Mouse (Mus musculus): ENCODE results near the gene Slc24a5. TPM values are rescaled to one million over a fixed set of nuclear protein-coding genes. Genes with fewer than 3 reads are reported as not detected.
A peak's percentile ranks its signal among the peaks of the same experiment; 100 is the strongest.

The Slc24a5 gene
- polyA plus RNA-seq, 1 experiment from 2014 or later, result 4.8 TPM

GRCm38 (mm10) chr2:125126792-125127191 is 58.9 kb downstream of the Slc24a5 start:
- no peaks in the 10 kb centered on the region for H3K9me3 ChIP-seq
- no peak for DNase-seq (ENCODE audit: low spot score)
- no peaks in the 10 kb centered on the region for H3K36me3 ChIP-seq
- 30% methylated on average over 3 of the region's 3 CpGs for WGBS
- H3K4me1 ChIP-seq, result peaks cover 6% of the 10 kb centered on the region
- no peak overlapping the region for H3K4me3 ChIP-seq
- no peak overlapping the region for H3K27ac ChIP-seq
- H3K27me3 ChIP-seq (ENCODE audit: insufficient read depth, poor library complexity, severe bottlenecking), result no peaks in the 10 kb centered on the region

DNA sequence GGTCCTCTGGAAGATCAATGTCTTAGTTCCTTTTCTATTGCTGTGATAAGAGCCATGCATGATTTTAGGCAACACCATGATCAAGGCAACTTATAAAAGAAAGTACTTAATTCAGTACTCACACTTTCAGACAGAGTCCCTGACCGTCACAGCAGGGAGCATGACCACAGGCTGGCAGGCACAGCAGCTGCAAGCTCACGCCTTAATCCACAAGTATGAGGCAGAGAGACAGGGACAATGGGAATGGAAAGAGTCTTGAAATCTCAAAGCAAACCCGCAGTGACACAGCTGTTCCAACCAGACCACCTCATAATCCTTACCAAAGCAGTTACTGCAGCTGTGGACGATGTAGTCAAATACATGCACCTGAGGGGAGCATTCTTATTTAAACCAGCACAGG is 66.2 kb downstream of the Slc24a5 start:
- WGBS, result 37% methylated on average over 4 of the region's 4 CpGs
- no peak for DNase-seq (ENCODE audit: low spot score)
- no peaks in the 10 kb centered on the region for H3K9me3 ChIP-seq
- H3K27me3 ChIP-seq (ENCODE audit: insufficient read depth, poor library complexity, severe bottlenecking), result 0 out of 2 replicates have a peak, but pooled peaks cover 4% of the 10 kb centered on the region
- H3K4me3 ChIP-seq, result no peak overlapping the region
- H3K36me3 ChIP-seq, result no peaks in the 10 kb centered on the region
- H3K4me1 ChIP-seq, result peaks cover 9% of the 10 kb centered on the region
- H3K27ac ChIP-seq, result no peak overlapping the region

GRCm38 (mm10) chr2:125135903-125136811 is 68.2 kb downstream of the Slc24a5 start, which contains the start of gene Ctxn2:
Ctxn2 (plus strand) TSS chr2:125136692.
- no peaks in the 10 kb centered on the region for H3K9me3 ChIP-seq
- H3K27ac ChIP-seq, result no peak within 1 kb of the TSS
- no peaks in the 10 kb centered on the region for H3K36me3 ChIP-seq
- 2% methylated on average over 39 of the region's 39 CpGs for WGBS
- H3K4me3 ChIP-seq, result peak within 1 kb of the TSS; percentile 56
- peak; percentile 91 for DNase-seq (ENCODE audit: low spot score)
- H3K4me1 ChIP-seq, result peaks cover 9% of the 10 kb centered on the region
- 0 out of 2 replicates have a peak, but pooled peaks cover 4% of the 10 kb centered on the region for H3K27me3 ChIP-seq (ENCODE audit: insufficient read depth, poor library complexity, severe bottlenecking)

- Histone ChIP-seq H3K27ac (no peak overlapping the region), H3K27me3 (ENCODE audit: insufficient read depth, poor library complexity, severe bottlenecking) (0 out of 2 replicates have a peak, but pooled peaks cover 4% of the 10 kb centered on the region), H3K36me3 (no peaks in the 10 kb centered on the region), H3K4me1 (peaks cover 9% of the 10 kb centered on the region), H3K9me3 (no peaks in the 10 kb centered on the region), H3K4me3 (peak overlapping the region; percentile 56; the same call in 1 of the 2 replicates)
- no peak for DNase-seq (ENCODE audit: low spot score)
- 27% methylated on average over 7 of the region's 7 CpGs for WGBS
Measured at GRCm38 (mm10) chr2:125136846-125137245, 68.9 kb downstream of the Slc24a5 start.

Other genes with a start within 250 kb of the Slc24a5 start
- gene Myef2, start 55.5 kb downstream of the Slc24a5 start, polyA plus RNA-seq (2016; fragmentation: Nextera tagmentation; extraction: Ambion mirVana), result 81.0 and 83.1 TPM in 2 replicates
- gene Ctxn2, start 68.6 kb downstream of the Slc24a5 start, polyA plus RNA-seq (2016; fragmentation: Nextera tagmentation; extraction: Ambion mirVana), result not detected in 2 replicates
- not detected in 2 replicates for gene Slc12a1, start 84.4 kb downstream of the Slc24a5 start, polyA plus RNA-seq (2016; fragmentation: Nextera tagmentation; extraction: Ambion mirVana)
- 150 and 180 TPM in 2 replicates for gene Dut, start 179.1 kb downstream of the Slc24a5 start, polyA plus RNA-seq (2016; fragmentation: Nextera tagmentation; extraction: Ambion mirVana)